Mouse (Mus musculus) intestine, embryonic 15.5 days (tissue): Measurements from ENCODE around the gene Prrt2. TPM values are rescaled to one million over a fixed set of nuclear protein-coding genes. Genes with fewer than 3 reads are reported as not detected.
A peak's percentile ranks its signal among the peaks of the same experiment; 100 is the strongest.

Source experiments
- ATAC-seq: fragments of 200-750 bp; cut with Nextera tagmentation; 2 replicates; pipeline ENCODE4 v1.8.0; 2017; ENCODE audit warnings: moderate TSS enrichment, moderate library complexity
- H3K27ac ChIP-seq: fragments of 300-500 bp; sonication (generic); 2 replicates; pipeline ENCODE4 v1.5.1; 2015; ENCODE audit warnings: mild to moderate bottlenecking, inconsistent platforms
- H3K27me3 ChIP-seq: fragments of 300-500 bp; sonication (generic); replicated peaks from 2 replicates; pipeline ENCODE4 v1.6.1; 2015; ENCODE audit warnings: inconsistent platforms
- H3K36me3 ChIP-seq: fragments of 300-500 bp; sonication (generic); 2 replicates; pipeline ENCODE4 v1.6.1; 2015; ENCODE audit warnings: inconsistent platforms
- H3K4me1 ChIP-seq: fragments of 300-500 bp; sonication (generic); replicated peaks from 2 replicates; pipeline ENCODE4 v1.6.1; 2015; ENCODE audit warnings: inconsistent platforms
- H3K4me2 ChIP-seq: fragments of 300-500 bp; sonication (generic); replicated peaks from 2 replicates; pipeline ENCODE4 v1.6.1; 2015; ENCODE audit warnings: mild to moderate bottlenecking, inconsistent platforms
- H3K4me3 ChIP-seq: fragments of 300-500 bp; sonication (generic); replicated peaks from 2 replicates; pipeline ENCODE4 v1.5.1; 2015; ENCODE audit warnings: inconsistent platforms
- H3K9ac ChIP-seq: fragments of 300-500 bp; sonication (generic); 2 replicates; pipeline ENCODE4 v1.6.1; 2015; ENCODE audit warnings: inconsistent platforms
- H3K9me3 ChIP-seq: fragments of 300-500 bp; sonication (generic); 2 replicates; pipeline ENCODE4 v1.6.1; 2016; ENCODE audit warnings: inconsistent platforms
- WGBS: fragments of 180-500 bp; shearing (Covaris S2); methylation state at CpG from one replicate; pipeline ENCODE4 v1.1.7; 2015; 5-methylcytosine and 5-hydroxymethylcytosine counted together
- polyA plus RNA-seq: library from polyadenylated mRNA; unstranded; fragments of >200 nt; fragmentation: Nextera tagmentation; extraction: Ambion mirVana; gene quantifications from 2 replicates; pipeline ENCODE4 v1.2.1, GENCODE M21; 2015

The Prrt2 gene
- polyA plus RNA-seq, 1 experiment from 2014 or later = 5.0 TPM

- Histone ChIP-seq H3K36me3 (peaks cover 9% of the 10 kb centered on the region; the same call in 1 of the 2 replicates), H3K4me2 (no peak overlapping the region; the same call in 1 of the 2 replicates), H3K4me3 (no peak overlapping the region), H3K9ac (no peak overlapping the region), H3K27ac (0 out of 2 replicates have a peak overlapping the region, but pooled peaks have one; percentile 7), H3K4me1 (peaks cover 39% of the 10 kb centered on the region), H3K27me3 (no peaks in the 10 kb centered on the region), H3K9me3 (no peaks in the 10 kb centered on the region)
- 98% methylated on average over 2 of the region's 2 CpGs for WGBS
- no peak for ATAC-seq
These were observed 10.0 kb downstream of the Prrt2 start for GRCm38 (mm10) chr7:127011051-127011450.

- H3K9me3 ChIP-seq = no peaks in the 10 kb centered on the region
- peak overlapping the region; percentile 18 for H3K9ac ChIP-seq
- peak overlapping the region; percentile 10; the same call in 1 of the 2 replicates for H3K4me2 ChIP-seq
- no peak overlapping the region for H3K4me3 ChIP-seq
- H3K27ac ChIP-seq = peak overlapping the region; percentile 93
- ATAC-seq = 0 out of 2 replicates have a peak, but pooled peaks have one; percentile 3
- H3K4me1 ChIP-seq = peaks cover 26% of the 10 kb centered on the region
- 0 out of 2 replicates have a peak, but pooled peaks cover 3% of the 10 kb centered on the region for H3K36me3 ChIP-seq
- WGBS = 78% methylated on average over 17 of the region's 17 CpGs
- no peaks in the 10 kb centered on the region for H3K27me3 ChIP-seq
These were observed 11.5 kb downstream of the Prrt2 start for GRCm38 (mm10) chr7:127009307-127010085.

DNA sequence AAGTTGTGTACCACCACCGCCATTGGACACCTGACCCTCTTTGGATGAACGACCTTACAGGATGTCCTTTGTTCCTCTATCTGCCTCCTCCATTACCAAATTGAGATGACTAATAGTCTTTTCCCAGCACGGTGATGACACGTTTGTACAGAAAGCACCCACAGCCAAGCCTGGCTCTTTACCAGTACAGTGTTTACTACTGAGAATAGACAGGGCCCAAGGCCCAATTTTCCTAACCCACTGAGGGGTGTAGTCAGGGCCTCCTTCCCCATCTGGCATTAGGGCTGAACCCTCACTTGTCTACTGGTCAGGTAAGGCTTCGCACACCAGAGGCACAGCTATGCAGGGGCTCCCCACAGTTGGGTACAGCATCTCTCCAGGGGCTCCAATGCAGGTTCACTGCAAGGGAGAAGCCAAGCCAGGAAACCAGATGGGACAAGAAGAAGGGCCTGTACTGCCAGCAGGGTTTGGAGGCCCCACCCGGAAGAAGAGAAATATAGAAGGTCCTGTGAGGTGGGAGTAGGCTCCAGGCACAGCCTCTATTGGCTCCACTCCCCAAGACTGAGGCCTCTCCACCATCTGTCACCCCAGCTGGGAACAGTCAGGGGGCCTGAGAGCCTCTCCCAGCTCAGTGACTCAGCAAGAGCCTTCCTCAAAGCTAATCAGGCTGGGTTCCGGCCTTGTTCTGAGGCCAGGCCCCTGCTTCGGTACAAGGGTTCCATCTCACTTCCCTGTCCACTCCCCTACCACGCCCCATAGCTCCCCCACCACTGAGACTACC lies 12.6 kb downstream of the Prrt2 start:
- Histone ChIP-seq H3K4me3 (no peak overlapping the region), H3K9me3 (no peaks in the 10 kb centered on the region), H3K36me3 (0 out of 2 replicates have a peak, but pooled peaks cover 3% of the 10 kb centered on the region), H3K4me2 (peak overlapping the region; percentile 41), H3K27me3 (no peaks in the 10 kb centered on the region), H3K27ac (peak overlapping the region; percentile 93), H3K4me1 (peaks cover 23% of the 10 kb centered on the region), H3K9ac (peak overlapping the region; percentile 18)
- ATAC-seq = peak; percentile 97
- 37% methylated on average over 9 of the region's 9 CpGs for WGBS

DNA sequence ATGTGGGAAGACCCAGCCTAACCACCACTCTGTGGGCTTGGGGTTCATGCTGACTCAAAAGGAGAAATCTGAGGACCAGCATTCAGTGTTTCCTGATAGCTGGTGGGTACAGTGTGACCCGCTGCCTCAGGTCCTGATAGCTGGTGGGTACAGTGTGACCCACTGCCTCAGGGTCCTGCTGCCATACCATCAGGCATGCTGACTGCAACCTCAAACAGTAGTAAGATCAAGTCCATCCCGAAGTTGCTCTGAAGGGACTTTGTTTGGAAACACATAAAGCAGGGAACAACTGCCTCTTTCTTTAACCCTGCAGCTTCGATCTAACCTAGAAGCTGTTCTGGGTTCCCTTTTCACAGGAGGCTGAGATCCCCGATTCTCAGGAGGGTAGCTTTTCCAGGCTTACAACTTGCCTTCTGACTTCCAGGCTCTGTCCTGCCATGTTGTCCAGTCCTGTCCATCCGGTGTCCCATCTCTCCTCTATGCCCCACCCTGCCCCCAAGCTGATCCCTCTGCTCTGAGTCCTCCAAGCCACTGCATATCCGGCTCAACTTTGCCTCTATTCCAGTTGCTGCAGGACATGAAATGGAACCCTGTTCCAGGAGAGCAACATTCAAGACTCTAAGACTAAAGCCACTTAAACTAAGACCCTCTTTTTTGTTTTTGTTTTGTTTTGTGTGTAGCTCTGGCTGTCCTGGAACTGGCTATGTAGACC lies 13.5 kb downstream of the Prrt2 start:
- no peak overlapping the region; the same call in 1 of the 2 replicates for H3K9ac ChIP-seq
- no peak overlapping the region for H3K4me3 ChIP-seq
- H3K27ac ChIP-seq = peak overlapping the region; percentile 93
- H3K36me3 ChIP-seq = no peaks in the 10 kb centered on the region
- no peak overlapping the region for H3K4me2 ChIP-seq
- H3K27me3 ChIP-seq = no peaks in the 10 kb centered on the region
- peaks cover 23% of the 10 kb centered on the region for H3K4me1 ChIP-seq
- 84% methylated on average over 6 of the region's 6 CpGs for WGBS
- ATAC-seq = no peak
- no peaks in the 10 kb centered on the region for H3K9me3 ChIP-seq

GRCm38 (mm10) chr7:127004122-127004875 lies 16.7 kb downstream of the Prrt2 start:
- H3K36me3 ChIP-seq = no peaks in the 10 kb centered on the region
- peaks cover 20% of the 10 kb centered on the region for H3K4me1 ChIP-seq
- 79% methylated on average over 4 of the region's 4 CpGs for WGBS
- ATAC-seq = no peak
- no peak overlapping the region for H3K27ac ChIP-seq
- H3K9ac ChIP-seq = no peak overlapping the region
- H3K4me3 ChIP-seq = no peak overlapping the region
- no peak overlapping the region for H3K4me2 ChIP-seq
- H3K27me3 ChIP-seq = no peaks in the 10 kb centered on the region
- H3K9me3 ChIP-seq = no peaks in the 10 kb centered on the region

DNA sequence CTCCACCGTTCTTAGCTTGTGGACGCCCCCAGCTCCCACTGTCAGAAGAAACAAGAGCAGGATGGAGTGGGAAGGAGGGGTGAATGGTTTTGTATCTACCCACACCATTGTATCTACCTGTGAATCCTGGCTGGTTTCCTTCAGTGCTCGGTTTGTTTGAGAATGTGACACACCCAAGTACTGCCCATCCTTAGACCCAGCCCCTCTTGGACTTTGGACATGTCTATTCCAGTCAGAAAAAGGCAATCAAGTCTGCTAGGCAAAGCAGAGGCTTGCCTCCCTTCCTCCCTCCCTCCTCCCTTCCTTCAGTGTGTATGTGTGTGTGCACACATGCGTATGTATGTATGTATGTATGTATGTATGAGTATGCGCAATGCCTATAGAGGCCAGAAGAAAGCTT lies 17.4 kb downstream of the Prrt2 start:
- Histone ChIP-seq H3K4me1 (peaks cover 14% of the 10 kb centered on the region), H3K27ac (0 out of 2 replicates have a peak overlapping the region, but pooled peaks have one; percentile 56), H3K9ac (no peak overlapping the region), H3K9me3 (no peaks in the 10 kb centered on the region), H3K36me3 (no peaks in the 10 kb centered on the region), H3K27me3 (no peaks in the 10 kb centered on the region), H3K4me2 (peak overlapping the region; percentile 41), H3K4me3 (no peak overlapping the region)
- peak; percentile 84 for ATAC-seq
- WGBS = 75% methylated on average over 5 of the region's 5 CpGs

- Histone ChIP-seq H3K4me3 (no peak overlapping the region), H3K27me3 (no peaks in the 10 kb centered on the region), H3K9me3 (no peaks in the 10 kb centered on the region), H3K27ac (no peak overlapping the region), H3K36me3 (peaks cover 3% of the 10 kb centered on the region), H3K4me1 (0 out of 2 replicates have a peak, but pooled peaks cover 4% of the 10 kb centered on the region), H3K4me2 (no peak overlapping the region), H3K9ac (no peak overlapping the region)
- 78% methylated on average over 10 of the region's 10 CpGs for WGBS
- no peak for ATAC-seq
These were observed 21.4 kb downstream of the Prrt2 start for GRCm38 (mm10) chr7:126999568-126999967.

- WGBS = 83% methylated on average over 4 of the region's 4 CpGs
- peaks cover 3% of the 10 kb centered on the region for H3K36me3 ChIP-seq
- H3K27ac ChIP-seq = no peak overlapping the region
- H3K4me1 ChIP-seq = no peaks in the 10 kb centered on the region
- no peak overlapping the region for H3K4me3 ChIP-seq
- no peaks in the 10 kb centered on the region for H3K27me3 ChIP-seq
- no peaks in the 10 kb centered on the region for H3K9me3 ChIP-seq
- H3K4me2 ChIP-seq = no peak overlapping the region
- ATAC-seq = no peak
- no peak overlapping the region for H3K9ac ChIP-seq
These were observed 24.6 kb downstream of the Prrt2 start for GRCm38 (mm10) chr7:126996449-126996848.

GRCm38 (mm10) chr7:126988816-126989215 lies 32.2 kb downstream of the Prrt2 start:
- WGBS = 73% methylated on average over 8 of the region's 8 CpGs
- Histone ChIP-seq H3K36me3 (no peaks in the 10 kb centered on the region), H3K4me3 (no peak overlapping the region), H3K4me2 (no peak overlapping the region), H3K27me3 (no peaks in the 10 kb centered on the region), H3K27ac (no peak overlapping the region), H3K4me1 (no peaks in the 10 kb centered on the region), H3K9ac (no peak overlapping the region), H3K9me3 (no peaks in the 10 kb centered on the region)
- no peak for ATAC-seq

GRCm38 (mm10) chr7:126986319-126986718 lies 34.7 kb downstream of the Prrt2 start:
- H3K9ac ChIP-seq = no peak overlapping the region
- no peak overlapping the region for H3K4me2 ChIP-seq
- WGBS = 46% methylated on average over 9 of the region's 9 CpGs
- ATAC-seq = peak; percentile 74
- peaks cover 3% of the 10 kb centered on the region; the same call in 1 of the 2 replicates for H3K4me1 ChIP-seq
- H3K36me3 ChIP-seq = peaks cover 3% of the 10 kb centered on the region; the same call in 1 of the 2 replicates
- H3K27me3 ChIP-seq = no peaks in the 10 kb centered on the region
- no peaks in the 10 kb centered on the region for H3K9me3 ChIP-seq
- H3K27ac ChIP-seq = no peak overlapping the region
- no peak overlapping the region for H3K4me3 ChIP-seq

DNA sequence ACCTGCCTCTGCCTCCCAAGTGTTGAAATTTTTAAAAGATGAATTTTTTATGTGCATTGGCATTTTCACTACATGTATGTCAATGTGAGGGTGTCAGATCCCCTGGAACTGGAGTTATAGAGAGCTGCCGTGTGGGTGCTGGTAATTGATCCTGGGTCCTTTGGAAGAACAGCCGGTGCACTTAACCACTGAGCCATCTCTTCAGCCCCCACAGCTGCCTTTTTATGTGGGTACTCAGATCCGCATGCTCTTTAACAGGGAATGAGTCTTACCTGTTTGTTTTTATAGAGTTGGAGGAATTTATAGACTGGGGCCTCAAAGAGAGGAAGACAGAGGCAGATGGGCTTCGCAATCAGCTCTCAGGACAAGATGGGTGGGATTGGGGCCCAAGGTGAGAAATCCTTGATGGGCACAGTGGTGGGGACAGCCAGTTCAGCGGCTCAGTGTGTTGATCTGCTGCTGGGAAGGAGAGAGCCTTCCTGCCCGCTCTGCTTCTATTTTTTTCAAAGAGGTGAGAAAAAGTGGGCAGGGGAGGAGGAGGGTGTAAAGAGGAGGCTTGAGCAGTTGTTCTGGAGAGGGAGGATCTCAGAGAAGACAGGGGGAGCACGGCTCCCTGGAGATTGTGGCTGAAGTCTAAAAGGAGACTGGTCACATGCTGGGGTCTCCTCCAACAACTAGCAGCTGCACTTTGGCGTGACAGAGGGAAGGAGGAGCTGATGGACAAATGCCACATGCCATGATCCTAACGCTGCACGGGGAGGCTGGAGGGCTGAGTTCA lies 36.2 kb downstream of the Prrt2 start:
- no peaks in the 10 kb centered on the region for H3K27me3 ChIP-seq
- 44% methylated on average over 10 of the region's 10 CpGs for WGBS

More for the DNA sequence above, 36.2 kb downstream of the Prrt2 start:
- Histone ChIP-seq H3K4me2 (no peak overlapping the region), H3K4me1 (peaks cover 3% of the 10 kb centered on the region; the same call in 1 of the 2 replicates), H3K4me3 (no peak overlapping the region), H3K27ac (no peak overlapping the region), H3K9me3 (no peaks in the 10 kb centered on the region), H3K9ac (no peak overlapping the region), H3K36me3 (peaks cover 12% of the 10 kb centered on the region; the same call in 1 of the 2 replicates)
- ATAC-seq = no peak
